Mouse (Mus musculus) layer of hippocampus, adult 18-20 months (tissue): ENCODE measurements at regions not wholly inside any gene's neighbourhood (a gene's known extent, or its start where the extent isn't known, plus 50 kb on each side); places are given as distances from the start of the nearest gene placed in this dataset.

Source experiments
- DNase-seq, 2 experiments: peaks; one replicate each; pipeline ENCODE4 v3.0.0; 2022; ENCODE audit warnings: low spot score in 2 of 2

DNA sequence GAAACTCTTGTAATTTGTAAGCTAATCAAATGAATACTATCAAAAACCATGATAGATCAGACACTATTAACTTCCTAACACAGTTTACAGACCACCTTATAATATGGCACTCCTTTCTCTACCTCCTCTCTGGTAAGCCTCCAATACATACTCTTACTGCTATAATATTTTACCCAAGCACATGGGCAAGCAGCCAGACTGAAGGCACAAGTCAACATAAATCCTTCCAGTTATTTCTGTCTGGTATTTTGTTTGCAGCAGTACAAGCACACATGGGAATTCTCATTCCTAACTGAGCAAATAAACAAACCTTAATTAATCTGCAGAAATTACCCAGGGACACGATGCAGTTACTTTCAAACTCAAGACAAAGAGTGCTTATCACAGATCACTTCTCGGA is 210.7 kb upstream of the Zc3h12c start:
- no peak for DNase-seq

DNA sequence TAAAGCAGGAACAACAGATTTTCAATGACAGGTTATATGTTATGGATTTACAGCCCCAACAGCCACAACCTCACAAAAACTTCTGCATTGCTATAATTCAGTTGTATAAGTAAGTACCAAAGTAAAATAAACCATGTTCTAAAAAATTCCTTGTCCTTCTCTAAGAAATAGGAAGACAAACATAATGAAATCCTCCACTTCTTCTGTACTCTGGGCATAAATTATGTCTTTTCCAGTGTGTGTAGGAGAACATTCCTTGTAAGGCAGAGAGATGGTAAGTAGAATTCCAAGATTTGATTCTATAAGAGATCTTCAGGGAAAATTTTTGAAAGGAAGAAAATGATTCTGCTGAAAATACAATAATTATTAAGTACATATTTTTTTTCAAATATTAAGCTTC is 209.4 kb upstream of the Zc3h12c start:
- DNase-seq, result no peak

DNA sequence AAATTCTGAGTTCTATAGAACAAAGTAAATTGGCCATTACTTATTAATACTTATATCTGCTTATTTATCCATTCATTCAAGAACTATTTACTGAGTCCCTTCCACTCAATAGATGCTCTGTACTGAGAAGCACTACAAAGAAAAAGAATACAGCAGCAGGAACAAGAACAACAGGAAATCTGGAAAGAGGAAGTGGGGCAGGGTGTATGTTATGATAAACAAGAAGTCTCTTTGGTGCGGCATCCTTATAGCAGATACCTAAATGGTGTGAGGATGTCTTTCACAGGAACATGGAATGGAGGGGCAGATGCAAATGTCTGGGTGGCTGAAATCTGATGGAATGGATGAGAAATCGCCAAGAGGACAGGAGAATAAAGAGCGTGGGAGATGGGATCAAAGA is 208.5 kb upstream of the Zc3h12c start:
- no peak for DNase-seq

DNA sequence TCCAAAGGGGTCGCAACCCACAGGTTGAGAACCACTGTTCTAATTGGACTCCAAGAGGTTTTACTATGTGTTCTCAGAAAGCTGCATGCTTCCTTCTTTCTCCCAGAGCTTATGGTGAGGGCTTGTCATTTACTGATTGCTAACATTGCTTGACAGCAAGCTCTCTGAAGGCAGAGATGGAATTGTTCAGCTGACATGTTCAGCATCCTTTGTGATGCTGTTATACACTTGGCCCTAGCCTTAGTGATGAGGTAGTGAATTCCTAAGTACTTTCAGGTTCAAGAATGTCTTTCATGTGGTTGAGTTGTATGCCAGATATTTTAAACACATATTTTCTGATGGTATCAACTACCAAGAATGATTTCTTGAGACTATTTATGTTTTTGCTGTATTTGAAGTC is 202.9 kb upstream of the Zc3h12c start:
- no peak for DNase-seq

DNA sequence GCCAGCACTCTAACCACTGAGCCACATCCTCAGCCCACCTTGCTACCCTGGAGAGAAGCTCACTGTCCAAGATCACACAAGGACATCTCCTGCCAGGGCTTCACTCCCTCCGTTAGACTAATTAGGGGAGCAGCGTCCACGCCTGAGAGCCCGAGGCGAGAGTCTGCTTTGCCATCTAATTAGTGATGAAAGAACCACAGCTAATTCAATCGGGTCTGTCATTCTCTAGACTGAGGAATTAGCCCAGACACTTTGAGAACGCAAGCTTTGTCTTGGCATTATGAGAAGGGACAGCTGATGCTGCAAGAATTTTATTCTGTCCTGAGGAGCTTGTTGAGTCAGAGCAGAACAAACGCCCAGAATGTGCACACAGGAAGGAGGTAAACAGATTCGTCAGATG is 200.5 kb upstream of the Zc3h12c start:
- DNase-seq, result peak in 1 of 2 experiments; percentile 12

DNA sequence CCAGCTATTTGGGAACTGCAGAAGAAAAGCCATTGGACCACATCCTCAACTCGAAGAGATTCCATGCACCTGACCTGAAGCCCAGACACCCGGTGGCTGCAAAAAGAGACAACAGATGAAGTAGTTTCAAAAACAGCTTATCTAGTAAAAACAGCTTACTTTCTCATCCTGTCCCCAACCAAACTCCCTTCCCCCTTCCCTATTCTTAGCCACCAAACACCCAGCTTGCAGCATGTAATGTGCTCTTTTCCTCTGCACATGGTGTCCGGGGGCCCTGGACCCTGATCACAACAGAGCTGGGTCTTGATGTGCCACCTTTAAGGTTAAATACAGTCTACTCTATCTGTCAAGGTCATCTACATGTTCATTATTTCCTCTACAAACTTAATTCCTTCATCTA is 199.7 kb upstream of the Zc3h12c start:
- no peak for DNase-seq

DNA sequence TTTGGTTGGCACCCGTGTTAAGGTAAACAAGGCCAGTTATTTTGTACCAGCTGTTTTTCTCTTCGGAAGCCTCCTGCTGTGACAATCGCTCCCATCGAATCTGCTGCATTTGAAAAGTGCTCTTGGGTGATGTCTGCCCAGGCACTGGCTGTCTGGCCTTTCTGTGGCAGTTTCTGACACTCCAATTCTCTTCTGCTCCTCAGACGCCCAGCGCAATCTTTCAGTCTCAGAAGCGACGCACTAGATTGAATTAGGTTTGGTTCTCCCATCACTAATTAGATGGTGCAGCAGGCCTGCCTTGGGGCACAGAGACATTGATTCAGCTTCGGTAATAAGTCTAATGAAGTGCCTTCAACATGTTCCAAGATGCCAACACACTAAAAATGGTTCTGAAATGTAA is 197.7 kb upstream of the Zc3h12c start:
- DNase-seq, result no peak

DNA sequence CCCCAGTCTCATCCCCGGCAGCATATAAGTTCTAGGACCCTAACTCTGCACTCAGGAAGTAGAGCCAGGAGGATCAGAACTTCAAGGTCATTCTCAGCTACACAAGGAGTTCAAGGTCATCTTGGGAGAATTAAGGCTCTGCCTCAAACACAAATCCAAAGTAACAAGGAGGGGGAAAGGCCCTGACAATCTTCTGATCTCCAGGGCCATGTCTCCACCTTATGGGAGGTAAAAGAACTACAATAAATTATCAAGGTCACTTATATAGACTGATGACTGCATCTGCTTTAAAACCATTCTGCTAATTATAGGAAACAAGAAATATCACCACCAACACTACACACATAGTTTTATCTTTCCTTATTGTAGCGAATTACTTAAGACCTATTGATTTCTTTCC is 193.2 kb upstream of the Zc3h12c start:
- DNase-seq, result no peak

DNA sequence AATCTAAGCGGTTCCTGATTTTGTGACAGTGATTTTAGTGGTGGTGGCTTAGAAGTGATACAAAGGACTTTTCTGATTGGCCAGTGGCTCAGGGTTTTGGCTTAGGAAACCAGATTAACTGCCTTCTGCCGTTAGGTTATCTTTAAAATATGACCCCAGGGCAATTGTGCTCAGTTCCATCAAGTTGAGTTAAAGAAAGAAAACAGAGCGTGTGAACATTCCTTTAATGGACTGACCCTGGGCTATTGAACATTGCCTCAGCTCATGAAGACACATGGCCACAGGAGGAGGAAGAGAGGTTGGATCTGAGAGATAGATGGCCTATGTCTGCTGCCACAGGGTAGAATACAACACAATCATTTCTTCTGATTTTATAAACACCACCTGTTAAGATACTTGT is 191.0 kb upstream of the Zc3h12c start:
- DNase-seq, result no peak

DNA sequence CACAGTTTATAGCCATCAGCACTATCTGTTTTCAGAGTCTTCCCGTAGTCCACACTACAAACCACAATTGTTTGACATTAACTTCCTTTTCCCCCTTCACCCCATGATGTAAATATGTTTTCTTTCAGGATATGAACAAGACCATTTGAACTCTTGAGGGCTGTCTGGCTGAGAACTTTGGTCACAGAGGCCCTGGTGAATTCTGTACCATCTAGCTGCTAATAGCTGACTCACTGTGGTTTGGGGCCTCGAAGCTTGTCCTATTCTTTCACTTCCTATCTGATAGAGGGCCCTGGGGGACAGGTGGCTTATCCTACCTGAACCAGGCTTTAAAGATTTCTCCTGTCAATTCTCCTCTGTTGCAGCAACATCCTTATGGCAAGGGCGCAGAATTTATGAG is 188.2 kb upstream of the Zc3h12c start:
- DNase-seq, result no peak

DNA sequence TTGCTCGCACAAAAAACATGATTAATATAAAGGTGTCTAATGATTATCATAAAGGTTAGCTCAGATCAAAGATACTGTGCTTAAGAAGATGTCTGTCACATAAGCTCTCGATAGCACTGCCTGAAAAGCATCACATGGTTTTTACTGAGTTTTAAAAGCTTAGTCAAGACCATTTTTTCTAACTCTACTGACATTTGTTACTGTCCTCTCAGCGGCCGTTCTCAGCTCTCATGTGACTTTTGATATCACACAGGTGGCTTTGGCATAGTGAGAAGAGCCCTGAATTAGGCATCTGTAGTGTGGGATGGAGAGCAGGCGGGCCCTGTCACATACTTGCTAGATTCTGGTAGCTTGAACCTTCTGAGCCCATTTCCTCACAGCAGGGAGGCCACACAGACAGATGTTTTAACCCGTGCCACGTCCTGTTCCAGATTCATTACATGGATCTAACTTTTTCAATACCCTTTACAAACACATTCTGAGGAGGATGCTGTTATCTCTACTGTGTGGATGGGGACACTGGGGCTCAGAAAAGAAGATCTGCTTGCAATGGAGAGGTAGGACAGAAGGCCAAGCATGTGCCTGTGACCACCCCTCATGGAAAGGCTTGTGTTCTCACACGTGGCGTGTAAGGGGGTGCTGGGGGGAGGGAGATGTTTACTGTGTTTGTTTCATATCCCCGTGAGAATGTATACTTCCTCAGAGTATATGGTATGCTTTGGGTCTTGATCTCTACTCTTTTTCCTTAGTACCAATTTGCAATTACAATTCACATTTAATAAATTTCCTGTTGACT is 187.0 kb upstream of the Zc3h12c start:
- DNase-seq, result no peak

DNA sequence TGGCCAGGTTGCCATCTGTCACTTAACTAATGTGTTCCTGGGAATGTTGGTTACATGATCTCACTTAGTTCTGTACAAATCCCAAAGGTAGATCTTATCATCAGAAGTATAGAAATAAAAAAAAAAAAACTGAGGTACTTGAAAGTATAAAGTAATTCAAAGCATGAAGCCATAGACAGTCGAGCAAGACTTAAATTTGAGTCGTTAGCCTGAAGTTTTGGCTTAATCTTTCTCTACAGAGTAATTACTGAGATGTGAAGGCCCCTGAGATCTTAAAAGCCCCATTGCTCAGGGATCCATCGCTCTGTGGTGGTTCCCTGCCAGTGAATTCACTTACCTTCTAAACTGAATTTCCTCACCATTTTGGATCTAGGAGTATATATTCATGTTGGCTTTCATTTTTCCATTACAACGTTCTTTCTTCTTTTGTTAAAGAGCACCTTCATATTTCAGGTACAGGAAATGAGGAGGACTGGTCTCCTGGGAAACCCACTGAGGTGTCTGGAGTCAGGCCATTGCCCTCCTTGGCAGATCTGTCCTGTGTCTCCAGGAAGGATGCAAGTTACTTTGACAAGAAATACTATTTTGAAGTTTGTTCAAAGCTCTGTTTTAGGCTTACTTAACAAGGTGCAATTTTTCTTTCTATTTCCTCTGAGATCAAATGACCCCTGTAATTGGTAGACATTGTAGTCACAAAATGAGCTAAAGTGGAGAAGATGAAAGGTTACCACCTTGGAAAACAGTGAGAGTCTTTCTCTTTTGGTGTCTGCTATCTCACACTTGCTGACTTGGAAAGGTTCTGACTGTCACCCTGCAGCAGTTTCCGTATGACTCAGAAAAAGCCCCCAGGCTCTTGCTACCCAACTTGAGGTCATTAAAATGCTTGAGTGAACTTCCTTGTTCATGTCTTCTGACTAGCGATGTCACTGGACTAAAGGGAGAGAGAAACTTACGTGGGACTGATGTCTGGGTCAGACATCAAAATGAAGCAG is 180.5 kb upstream of the Zc3h12c start:
- DNase-seq, result no peak

DNA sequence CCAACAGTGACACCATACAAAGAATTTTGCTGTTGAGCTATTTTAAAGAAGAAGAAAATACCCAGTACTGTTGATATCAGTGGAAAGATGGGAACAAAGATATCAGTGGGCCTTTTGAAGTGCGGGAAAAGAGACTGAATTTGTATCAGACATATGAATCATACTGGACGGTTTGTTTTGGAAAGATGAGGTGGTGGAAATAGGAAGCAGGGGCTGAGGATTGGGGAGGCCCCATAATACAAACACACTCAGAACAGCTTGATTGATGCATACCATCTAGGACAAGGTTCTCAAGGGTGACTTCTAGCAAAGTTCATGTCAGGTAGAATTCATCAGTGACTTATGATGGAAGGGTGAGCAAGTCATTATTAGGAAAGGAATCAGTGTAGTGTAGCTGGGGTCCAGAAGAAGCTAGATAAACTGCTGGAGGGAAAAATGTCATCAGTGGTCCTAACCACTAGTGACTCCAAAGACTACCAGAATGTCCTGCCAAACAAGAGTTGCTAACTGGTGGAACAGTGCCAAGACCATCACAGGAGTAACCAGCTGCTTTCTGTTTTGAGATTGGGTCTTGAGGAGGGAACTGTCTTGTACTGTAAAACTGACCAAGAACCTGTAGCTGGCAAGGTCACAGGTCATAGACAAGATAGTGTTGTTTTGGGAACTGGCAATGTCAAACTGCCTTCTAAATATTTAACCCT is 176.0 kb upstream of the Zc3h12c start:
- no peak for DNase-seq

DNA sequence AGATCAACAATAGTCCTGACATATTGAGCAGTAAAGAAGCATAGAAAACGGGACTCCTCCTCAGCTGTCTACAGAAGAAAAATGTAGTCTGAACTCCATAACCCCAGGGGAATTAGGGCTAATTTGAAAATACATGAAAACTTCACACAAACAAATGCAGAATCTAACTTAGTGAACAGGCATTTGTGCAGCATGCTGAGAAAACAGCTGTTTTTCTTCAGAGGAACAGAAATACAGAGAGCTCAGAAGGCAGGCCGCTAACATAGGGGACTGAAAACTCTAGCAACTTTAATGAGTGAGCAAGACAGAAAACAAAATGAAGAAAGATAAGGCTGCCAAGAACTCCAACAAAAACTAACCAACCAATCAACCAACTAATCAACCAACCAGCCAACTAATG is 172.7 kb upstream of the Zc3h12c start:
- DNase-seq, result no peak

DNA sequence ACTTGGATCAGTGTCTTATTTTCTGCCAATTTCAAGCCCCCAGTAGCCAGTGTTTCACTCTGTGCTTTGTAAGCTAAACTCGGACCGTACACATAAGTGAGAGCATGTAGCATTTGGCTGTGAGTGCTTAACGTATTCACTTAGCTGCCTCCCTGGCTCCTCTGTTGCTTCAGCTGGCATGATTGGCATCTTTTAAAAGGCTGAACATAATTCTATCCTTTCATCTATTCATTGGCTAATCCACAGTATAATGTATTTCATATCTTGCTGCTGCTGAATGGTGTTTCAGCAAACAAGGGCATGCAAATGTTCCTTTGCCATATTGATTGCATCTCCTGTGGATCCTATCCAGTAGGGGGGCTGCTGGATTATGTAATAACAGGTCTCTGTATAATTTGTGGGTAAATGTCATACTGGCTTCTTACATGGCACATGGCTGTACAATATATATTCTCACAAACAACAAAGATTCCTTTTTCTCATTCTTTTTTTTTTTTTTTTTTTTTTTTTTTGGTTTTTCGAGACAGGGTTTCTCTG is 169.5 kb upstream of the Zc3h12c start:
- DNase-seq, result peak in 1 of 2 experiments; percentile 26

DNA sequence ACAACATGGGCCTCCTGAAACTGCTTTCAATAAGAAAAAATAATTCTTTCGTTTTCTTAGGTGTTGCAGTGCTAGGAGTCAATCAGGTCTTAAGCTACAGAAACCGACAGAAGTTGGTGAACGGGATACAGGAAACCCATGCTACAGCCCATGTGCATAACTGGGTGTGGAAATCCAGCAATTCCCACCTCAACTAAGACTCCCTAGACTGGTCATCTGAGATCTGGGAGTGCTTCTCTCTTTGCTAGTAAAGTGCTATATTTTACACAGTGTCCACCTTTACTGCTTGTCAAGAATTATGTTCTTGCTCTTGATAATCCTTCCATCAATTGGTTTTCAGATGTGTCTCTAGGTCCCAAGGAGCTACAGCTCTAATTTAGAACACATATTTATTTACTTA is 166.4 kb upstream of the Zc3h12c start:
- DNase-seq, result no peak

DNA sequence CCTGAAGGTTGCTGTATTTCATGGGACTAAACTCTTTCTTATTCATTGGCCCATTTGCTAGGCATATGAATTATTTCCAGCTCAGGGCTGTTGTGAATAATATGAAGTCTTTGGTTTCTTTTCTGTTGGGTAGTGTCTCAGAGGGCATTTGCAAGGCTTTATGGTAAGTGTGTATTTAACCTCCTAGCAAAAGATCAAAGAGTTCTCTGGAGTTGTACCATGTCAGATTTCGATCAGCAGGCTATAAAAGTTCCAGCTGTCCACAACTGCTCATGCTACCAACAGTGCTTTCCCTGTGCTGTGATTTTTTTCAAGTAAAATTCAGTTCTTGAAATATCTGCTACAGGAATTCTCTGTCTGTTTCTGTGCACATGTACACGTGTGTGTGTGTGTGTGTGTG is 165.5 kb upstream of the Zc3h12c start:
- no peak for DNase-seq

DNA sequence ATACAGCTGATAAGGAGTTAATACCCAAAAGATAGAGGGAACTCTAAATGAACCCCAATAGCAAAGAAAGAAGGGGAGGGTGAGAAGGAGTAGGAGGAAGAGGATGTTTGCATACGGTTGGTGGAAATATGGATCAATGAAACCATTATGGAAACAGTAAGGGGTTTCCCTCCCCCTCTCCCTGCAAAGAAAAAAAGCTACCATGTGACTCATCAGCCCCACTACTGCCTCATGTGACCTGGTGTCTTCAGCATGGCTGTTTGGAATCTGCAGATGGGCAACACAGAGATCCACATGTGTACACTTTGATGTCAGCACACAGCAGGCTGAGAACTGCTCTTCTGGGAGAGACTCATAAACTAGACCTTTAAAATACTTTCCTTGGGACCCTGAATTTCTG is 163.4 kb upstream of the Zc3h12c start:
- DNase-seq, result no peak

DNA sequence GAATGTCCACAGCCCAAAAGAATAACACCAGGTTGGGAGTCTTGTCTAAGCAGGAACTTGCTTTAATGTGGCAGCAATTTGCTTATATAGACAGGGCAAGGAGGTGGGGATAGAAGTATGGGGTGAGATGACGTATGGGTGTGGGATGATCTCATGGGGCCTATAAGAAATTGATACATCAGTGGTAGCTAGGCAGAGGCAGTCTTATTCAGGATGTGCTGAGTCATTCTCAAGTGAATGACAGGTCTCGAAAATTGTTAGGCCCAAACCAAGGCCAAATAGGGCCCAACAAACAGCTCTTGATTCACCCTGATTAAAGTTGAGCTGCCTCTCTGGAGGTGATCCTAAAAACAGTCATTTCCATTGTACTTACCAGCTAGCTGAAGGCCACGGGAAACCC is 162.3 kb upstream of the Zc3h12c start:
- no peak for DNase-seq

DNA sequence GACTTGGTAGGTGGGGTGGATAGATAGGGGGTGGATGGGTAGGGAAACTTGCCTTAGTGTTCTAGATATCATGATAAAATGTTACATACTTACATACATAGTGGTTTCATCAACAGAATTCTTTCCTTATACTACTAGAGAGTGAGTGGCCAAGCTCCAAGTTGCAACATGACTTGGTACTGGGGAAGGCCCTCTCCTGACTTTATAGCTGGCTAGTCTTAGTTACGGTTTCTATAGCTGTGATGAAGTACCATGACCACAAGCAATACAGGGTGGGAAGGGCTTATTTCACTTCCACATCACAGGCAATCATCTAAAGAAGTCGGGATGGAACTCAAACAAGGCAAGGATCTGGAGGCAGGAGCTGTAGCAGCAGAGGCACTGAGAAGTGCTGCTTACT is 156.0 kb upstream of the Zc3h12c start:
- DNase-seq, result no peak

DNA sequence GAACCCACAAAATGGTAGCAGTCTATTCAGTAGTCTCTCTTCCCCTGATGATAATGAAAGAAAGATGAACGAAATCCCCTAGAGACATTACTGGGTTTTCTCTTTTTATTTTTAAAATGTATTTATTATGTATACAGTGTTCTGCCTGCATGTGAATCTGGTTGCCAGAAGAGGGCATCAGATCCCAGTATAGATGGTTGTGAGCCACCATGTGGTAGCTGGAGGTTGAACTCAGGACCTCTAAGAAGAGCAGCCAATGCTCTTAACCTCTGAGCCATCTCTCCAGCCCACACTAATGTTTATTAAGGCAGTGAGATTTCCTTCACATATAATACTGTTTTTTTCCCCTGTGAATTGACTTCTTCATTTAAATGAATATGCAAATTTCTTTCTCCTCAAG is 155.4 kb upstream of the Zc3h12c start:
- no peak for DNase-seq

DNA sequence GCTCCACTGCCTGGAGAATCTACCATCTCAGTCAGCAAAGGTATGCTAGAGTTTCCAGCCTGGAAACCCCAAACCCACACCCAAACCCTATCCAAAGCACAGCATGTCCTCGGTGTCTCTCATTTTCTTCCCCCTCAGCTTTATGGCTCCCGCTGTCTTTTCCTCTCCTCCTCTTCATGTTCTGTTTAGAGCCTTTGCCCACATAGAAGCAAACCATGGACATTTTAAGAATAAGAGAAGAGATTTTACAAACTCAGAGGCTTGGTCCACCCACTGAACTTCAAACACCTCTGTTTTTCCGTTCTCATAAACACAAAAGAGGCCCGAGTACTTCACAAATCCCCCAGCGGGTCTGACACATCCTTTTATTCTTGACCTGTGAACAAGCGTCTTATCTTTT is 154.9 kb upstream of the Zc3h12c start:
- no peak for DNase-seq
